Mouse (Mus musculus): ENCODE measurements at regions not wholly inside any gene's neighbourhood (a gene's known extent, or its start where the extent isn't known, plus 50 kb on each side); places are given as distances from the start of the nearest gene placed in this dataset.
A peak's percentile ranks its signal among the peaks of the same experiment; 100 is the strongest.

- Histone ChIP-seq H3K79me2 (ENCODE audit: control insufficient read depth, insufficient read depth) (no peaks in the 10 kb centered on the region), H3K4me3 (no peak overlapping the region), H3K36me3 (ENCODE audit: control insufficient read depth, insufficient read depth) (no peaks in the 10 kb centered on the region), H3ac (ENCODE audit: control insufficient read depth, insufficient read length) (no peak overlapping the region), H3K4me2 (ENCODE audit: low read depth) (no peak overlapping the region), H3K27me3 (ENCODE audit: control insufficient read depth, insufficient read depth, insufficient read length) (no peaks in the 10 kb centered on the region)
- TF ChIP-seq REST (IDR thresholded peaks at IDR 0.05; ENCODE audit: insufficient read depth, insufficient read length) (no peak), TCF12 (IDR thresholded peaks at IDR 0.05; ENCODE audit: insufficient read depth, poor library complexity, severe bottlenecking) (no peak), POLR2AphosphoS2 (IDR thresholded peaks at IDR 0.05; ENCODE audit: insufficient read length, low read depth) (no peak)
These were observed 1097.7 kb upstream of the Nr2f1 start for GRCm38 (mm10) chr13:79297225-79297710.

GRCm38 (mm10) chr13:79288022-79288421, 1088.5 kb upstream of the Nr2f1 start:
- Histone ChIP-seq H3ac (ENCODE audit: control insufficient read depth, insufficient read length) (no peak overlapping the region), H3K4me3 (no peak overlapping the region), H3K4me2 (ENCODE audit: low read depth) (no peak overlapping the region), H3K27me3 (ENCODE audit: control insufficient read depth, insufficient read depth, insufficient read length) (no peaks in the 10 kb centered on the region), H3K36me3 (ENCODE audit: control insufficient read depth, insufficient read depth) (no peaks in the 10 kb centered on the region), H3K79me2 (ENCODE audit: control insufficient read depth, insufficient read depth) (no peaks in the 10 kb centered on the region)
- TF ChIP-seq POLR2AphosphoS2 (IDR thresholded peaks at IDR 0.05; ENCODE audit: insufficient read length, low read depth) (no peak), TCF3 (IDR thresholded peaks at IDR 0.05; ENCODE audit: insufficient read length, low read depth) (no peak), POLR2A (IDR thresholded peaks at IDR 0.05; ENCODE audit: insufficient read length, low read depth) (no peak), USF1 (IDR thresholded peaks at IDR 0.05; ENCODE audit: low read depth) (no peak), TCF12 (IDR thresholded peaks at IDR 0.05; ENCODE audit: insufficient read depth, poor library complexity, severe bottlenecking) (no peak), CEBPB (IDR thresholded peaks at IDR 0.05; ENCODE audit: insufficient read depth, poor library complexity, severe bottlenecking) (no peak), MYOD1 (IDR thresholded peaks at IDR 0.05; ENCODE audit: control insufficient read depth in 1 of 3, insufficient read length in 2 of 3, low read depth in 2 of 3) (no peak), MAX (IDR thresholded peaks at IDR 0.05; ENCODE audit: low read depth) (no peak), MYOG (IDR thresholded peaks at IDR 0.05; ENCODE audit: control insufficient read depth in 1 of 3, insufficient read depth in 1 of 3, insufficient read length in 2 of 3, low read depth in 2 of 3) (no peak), SRF (IDR thresholded peaks at IDR 0.05; ENCODE audit: control insufficient read depth, insufficient read length, low read depth) (no peak)

DNA sequence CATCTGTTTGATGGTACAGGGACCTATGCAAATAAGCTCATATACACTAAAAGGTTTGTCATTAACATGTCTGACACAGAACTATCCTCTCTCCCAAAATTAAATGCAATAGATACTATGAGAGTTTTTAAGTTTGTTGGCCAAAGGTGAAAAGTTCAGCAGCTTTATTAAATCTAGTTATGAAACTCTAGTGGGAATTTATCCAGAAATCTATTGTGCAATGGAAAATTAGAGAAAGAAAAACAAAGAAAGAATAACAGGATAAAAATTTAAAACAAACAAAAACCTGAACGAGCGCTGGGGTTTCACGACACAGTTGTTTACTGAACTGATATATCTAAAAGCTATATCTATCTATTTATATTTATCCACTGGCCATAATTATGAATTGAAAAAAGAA, 1086.6 kb upstream of the Nr2f1 start:
- H3K79me2 ChIP-seq (ENCODE audit: control insufficient read depth, insufficient read depth), result no peaks in the 10 kb centered on the region
- no peaks in the 10 kb centered on the region for H3K27me3 ChIP-seq (ENCODE audit: control insufficient read depth, insufficient read depth, insufficient read length)
- H3K4me3 ChIP-seq, result no peak overlapping the region
- H3K36me3 ChIP-seq (ENCODE audit: control insufficient read depth, insufficient read depth), result no peaks in the 10 kb centered on the region
- no peak for TF ChIP-seq CEBPB (IDR thresholded peaks at IDR 0.05; ENCODE audit: insufficient read depth, poor library complexity, severe bottlenecking)
- no peak for TF ChIP-seq SRF (IDR thresholded peaks at IDR 0.05; ENCODE audit: control insufficient read depth, insufficient read length, low read depth)
- no peak for TF ChIP-seq MYOG (IDR thresholded peaks at IDR 0.05; ENCODE audit: control insufficient read depth in 1 of 3, insufficient read depth in 1 of 3, insufficient read length in 2 of 3, low read depth in 2 of 3)
- TF ChIP-seq POLR2AphosphoS2 (IDR thresholded peaks at IDR 0.05; ENCODE audit: insufficient read length, low read depth), result no peak
- TF ChIP-seq MYOD1 (IDR thresholded peaks at IDR 0.05; ENCODE audit: control insufficient read depth in 1 of 3, insufficient read length in 2 of 3, low read depth in 2 of 3), result no peak
- no peak for TF ChIP-seq REST (IDR thresholded peaks at IDR 0.05; ENCODE audit: insufficient read depth, insufficient read length)
- TF ChIP-seq POLR2A (IDR thresholded peaks at IDR 0.05; ENCODE audit: insufficient read length, low read depth), result no peak
- no peak for TF ChIP-seq TCF12 (IDR thresholded peaks at IDR 0.05; ENCODE audit: insufficient read depth, poor library complexity, severe bottlenecking)
- no peak overlapping the region for H3ac ChIP-seq (ENCODE audit: control insufficient read depth, insufficient read length)
- H3K4me2 ChIP-seq (ENCODE audit: low read depth), result no peak overlapping the region

DNA sequence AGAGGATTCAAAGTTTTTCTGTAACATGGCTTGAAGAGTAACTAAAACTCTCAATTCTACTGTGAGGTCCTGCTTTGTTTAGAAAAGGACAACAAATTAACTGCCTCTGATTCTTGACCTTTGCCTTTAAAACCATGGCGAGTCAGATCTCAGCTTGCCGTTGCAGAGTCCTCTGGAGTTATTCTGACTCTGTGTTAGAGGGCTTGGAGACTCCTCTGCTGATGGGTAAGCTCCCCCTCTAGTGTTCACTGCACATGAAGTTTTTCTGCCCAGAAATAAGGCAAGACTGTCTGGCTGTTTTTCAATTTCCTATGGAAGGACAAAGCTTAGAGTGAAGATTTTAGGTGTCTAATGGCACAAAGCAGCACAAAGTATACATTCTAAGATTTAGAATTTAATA, 1085.9 kb upstream of the Nr2f1 start:
- Histone ChIP-seq H3K4me3 (no peak overlapping the region), H3K79me2 (ENCODE audit: control insufficient read depth, insufficient read depth) (no peaks in the 10 kb centered on the region), H3K27me3 (ENCODE audit: control insufficient read depth, insufficient read depth, insufficient read length) (no peaks in the 10 kb centered on the region), H3K4me2 (ENCODE audit: low read depth) (no peak overlapping the region), H3K36me3 (ENCODE audit: control insufficient read depth, insufficient read depth) (no peaks in the 10 kb centered on the region), H3ac (ENCODE audit: control insufficient read depth, insufficient read length) (no peak overlapping the region)
- TF ChIP-seq MAX (IDR thresholded peaks at IDR 0.05; ENCODE audit: low read depth) (no peak), REST (IDR thresholded peaks at IDR 0.05; ENCODE audit: insufficient read depth, insufficient read length) (no peak), E2F4 (IDR thresholded peaks at IDR 0.05; ENCODE audit: insufficient read depth) (no peak), POLR2AphosphoS2 (IDR thresholded peaks at IDR 0.05; ENCODE audit: insufficient read length, low read depth) (no peak), MYOG (IDR thresholded peaks at IDR 0.05; ENCODE audit: control insufficient read depth in 1 of 3, insufficient read depth in 1 of 3, insufficient read length in 2 of 3, low read depth in 2 of 3) (no peak), MYOD1 (IDR thresholded peaks at IDR 0.05; ENCODE audit: control insufficient read depth in 1 of 3, insufficient read length in 2 of 3, low read depth in 2 of 3) (no peak)

DNA sequence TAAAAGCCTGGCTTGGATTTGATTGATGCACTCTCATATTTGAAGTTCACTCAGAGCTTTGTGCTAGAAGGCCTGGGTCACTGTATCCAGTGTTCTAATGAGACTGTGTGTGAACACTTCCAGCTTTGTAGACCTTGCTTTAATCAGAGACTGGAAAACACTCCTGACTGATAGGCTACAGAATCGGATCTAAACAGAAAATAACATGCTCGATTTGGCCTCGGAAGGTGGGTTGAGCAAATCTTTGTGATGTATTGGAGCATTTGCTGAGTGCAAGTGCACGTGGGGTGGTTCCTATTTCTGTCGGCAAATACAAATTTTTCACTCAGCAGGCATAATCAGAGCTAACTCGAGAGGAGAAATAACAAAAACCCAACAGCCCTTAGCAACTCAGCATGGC, 1078.2 kb upstream of the Nr2f1 start:
- no peaks in the 10 kb centered on the region for H3K36me3 ChIP-seq (ENCODE audit: control insufficient read depth, insufficient read depth)
- no peak for TF ChIP-seq POLR2AphosphoS2 (IDR thresholded peaks at IDR 0.05; ENCODE audit: insufficient read length, low read depth)
- TF ChIP-seq MAX (IDR thresholded peaks at IDR 0.05; ENCODE audit: low read depth), result no peak
- TF ChIP-seq E2F4 (IDR thresholded peaks at IDR 0.05; ENCODE audit: insufficient read depth), result no peak
- TF ChIP-seq CEBPB (IDR thresholded peaks at IDR 0.05; ENCODE audit: insufficient read depth, poor library complexity, severe bottlenecking), result no peak
- TF ChIP-seq TCF3 (IDR thresholded peaks at IDR 0.05; ENCODE audit: insufficient read length, low read depth), result no peak
- TF ChIP-seq TCF12 (IDR thresholded peaks at IDR 0.05; ENCODE audit: insufficient read depth, poor library complexity, severe bottlenecking), result no peak
- no peak for TF ChIP-seq POLR2A (IDR thresholded peaks at IDR 0.05; ENCODE audit: insufficient read length, low read depth)
- no peak for TF ChIP-seq MYOG (IDR thresholded peaks at IDR 0.05; ENCODE audit: control insufficient read depth in 1 of 3, insufficient read depth in 1 of 3, insufficient read length in 2 of 3, low read depth in 2 of 3)
- no peak for TF ChIP-seq USF1 (IDR thresholded peaks at IDR 0.05; ENCODE audit: low read depth)
- TF ChIP-seq SRF (IDR thresholded peaks at IDR 0.05; ENCODE audit: control insufficient read depth, insufficient read length, low read depth), result no peak
- no peak for TF ChIP-seq REST (IDR thresholded peaks at IDR 0.05; ENCODE audit: insufficient read depth, insufficient read length)
- TF ChIP-seq MYOD1 (IDR thresholded peaks at IDR 0.05; ENCODE audit: control insufficient read depth in 1 of 3, insufficient read length in 2 of 3, low read depth in 2 of 3), result no peak
- H3K27me3 ChIP-seq (ENCODE audit: control insufficient read depth, insufficient read depth, insufficient read length), result no peaks in the 10 kb centered on the region
- H3K4me3 ChIP-seq, result no peak overlapping the region
- no peak overlapping the region for H3ac ChIP-seq (ENCODE audit: control insufficient read depth, insufficient read length)
- H3K4me2 ChIP-seq (ENCODE audit: low read depth), result peak overlapping the region; percentile 36
- no peaks in the 10 kb centered on the region for H3K79me2 ChIP-seq (ENCODE audit: control insufficient read depth, insufficient read depth)

Data from myocyte (in vitro differentiated cells).